Mouse (Mus musculus) testis, adult 2 months (tissue): ENCODE results near the gene Bnip1. TPM values are rescaled to one million over a fixed set of nuclear protein-coding genes. Genes with fewer than 3 reads are reported as not detected.

Experiments
- H3K27ac ChIP-seq: fragments of 200-500 bp; 2 replicates; pipeline ENCODE4 v1.5.1; 2012; ENCODE audit warnings: low read depth, low read length; ENCODE audit not compliant: control insufficient read depth, insufficient read depth
- H3K27me3 ChIP-seq: fragments of 200-500 bp; 2 replicates; pipeline ENCODE4 v1.6.1; 2012; ENCODE audit warnings: mild to moderate bottlenecking, low read length, moderate library complexity; ENCODE audit not compliant: control insufficient read depth, insufficient read depth
- H3K36me3 ChIP-seq: fragments of 200-500 bp; 2 replicates; pipeline ENCODE4 v1.6.1; 2012; ENCODE audit warnings: mild to moderate bottlenecking, low read length; ENCODE audit not compliant: control insufficient read depth, insufficient read depth
- H3K4me1 ChIP-seq: fragments of 200-500 bp; 2 replicates; pipeline ENCODE4 v1.6.1; 2012; ENCODE audit warnings: low read length; ENCODE audit not compliant: control insufficient read depth, insufficient read depth
- H3K4me3 ChIP-seq: fragments of 200-500 bp; 2 replicates; pipeline ENCODE4 v1.5.1; 2012; ENCODE audit warnings: low read depth, mild to moderate bottlenecking, low read length, moderate library complexity, mixed read lengths; ENCODE audit not compliant: control insufficient read depth
- CTCF ChIP-seq: fragments of 200-500 bp; IDR thresholded peaks from 2 replicates; pipeline ENCODE4 v1.5.1; 2012; ENCODE audit warnings: low read depth, mild to moderate bottlenecking, inconsistent platforms, low read length, moderate library complexity; ENCODE audit not compliant: control insufficient read depth, insufficient read depth, insufficient replicate concordance
- POLR2A ChIP-seq: fragments of 200-500 bp; IDR thresholded peaks from 2 replicates; pipeline ENCODE4 v1.6.1; 2012; ENCODE audit warnings: low read depth, mild to moderate bottlenecking, inconsistent platforms, low read length, moderate library complexity; ENCODE audit not compliant: control insufficient read depth
- polyA plus RNA-seq: library from polyadenylated mRNA; depleted of rRNA; stranded (reverse); fragments of >200 nt; gene quantifications from 2 replicates; pipeline ENCODE4 v1.2.3, GENCODE M21; 2012; rRNA removed

Gene Bnip1
- polyA plus RNA-seq, result 25.1 and 26.4 TPM in 2 replicates

GRCm38 (mm10) chr17:26780750-26781571 lies at the start of gene Bnip1:
Bnip1 (plus strand) TSS chr17:26781066.
- TF ChIP-seq CTCF, result no peak
- TF ChIP-seq POLR2A, result peak; percentile 50; the same call in 1 of the 2 replicates
- peak within 1 kb of the TSS; percentile 98 for H3K4me3 ChIP-seq
- peak within 1 kb of the TSS; percentile 86 for H3K27ac ChIP-seq
- H3K36me3 ChIP-seq, result peaks cover 2% of the 10 kb centered on the region
- H3K4me1 ChIP-seq, result peaks cover 5% of the 10 kb centered on the region
- no peaks in the 10 kb centered on the region for H3K27me3 ChIP-seq

GRCm38 (mm10) chr17:26742581-26742980 lies 38.3 kb upstream of the Bnip1 start:
- 0 out of 2 replicates have a peak, but pooled peaks cover 1% of the 10 kb centered on the region for H3K36me3 ChIP-seq
- no peak overlapping the region for H3K27ac ChIP-seq
- no peak overlapping the region for H3K4me3 ChIP-seq
- no peak for TF ChIP-seq POLR2A
- TF ChIP-seq CTCF, result no peak
- H3K27me3 ChIP-seq, result no peaks in the 10 kb centered on the region
- H3K4me1 ChIP-seq, result no peaks in the 10 kb centered on the region

GRCm38 (mm10) chr17:26743294-26743693 lies 37.6 kb upstream of the Bnip1 start:
- H3K27me3 ChIP-seq, result no peaks in the 10 kb centered on the region
- no peaks in the 10 kb centered on the region for H3K4me1 ChIP-seq
- no peak overlapping the region for H3K4me3 ChIP-seq
- H3K36me3 ChIP-seq, result 0 out of 2 replicates have a peak, but pooled peaks cover 1% of the 10 kb centered on the region
- H3K27ac ChIP-seq, result no peak overlapping the region
- TF ChIP-seq POLR2A, result no peak
- TF ChIP-seq CTCF, result no peak

- TF ChIP-seq POLR2A (no peak), CTCF (no peak)
- H3K4me1 ChIP-seq, result no peaks in the 10 kb centered on the region
- no peaks in the 10 kb centered on the region for H3K27me3 ChIP-seq
- no peaks in the 10 kb centered on the region for H3K36me3 ChIP-seq
- no peak overlapping the region for H3K4me3 ChIP-seq
- no peak overlapping the region for H3K27ac ChIP-seq
These were observed 30.9 kb upstream of the Bnip1 start for GRCm38 (mm10) chr17:26749975-26750374.

- TF ChIP-seq POLR2A (no peak), CTCF (no peak)
- Histone ChIP-seq H3K27me3 (no peaks in the 10 kb centered on the region), H3K4me3 (no peak overlapping the region), H3K27ac (no peak overlapping the region), H3K36me3 (no peaks in the 10 kb centered on the region), H3K4me1 (no peaks in the 10 kb centered on the region)
These were observed 28.6 kb upstream of the Bnip1 start for GRCm38 (mm10) chr17:26752297-26752696.

GRCm38 (mm10) chr17:26753476-26753875 lies 27.4 kb upstream of the Bnip1 start:
- no peaks in the 10 kb centered on the region for H3K4me1 ChIP-seq
- no peaks in the 10 kb centered on the region for H3K36me3 ChIP-seq
- no peak overlapping the region for H3K27ac ChIP-seq
- H3K27me3 ChIP-seq, result no peaks in the 10 kb centered on the region
- no peak overlapping the region for H3K4me3 ChIP-seq
- TF ChIP-seq POLR2A (no peak), CTCF (no peak)

GRCm38 (mm10) chr17:26767100-26767753 lies 13.6 kb upstream of the Bnip1 start:
- H3K36me3 ChIP-seq, result no peaks in the 10 kb centered on the region; the same call in none of the 2 replicates
- H3K4me1 ChIP-seq, result no peaks in the 10 kb centered on the region
- no peak overlapping the region for H3K27ac ChIP-seq
- TF ChIP-seq CTCF, result no peak
- no peak for TF ChIP-seq POLR2A
- H3K4me3 ChIP-seq, result no peak overlapping the region
- no peaks in the 10 kb centered on the region for H3K27me3 ChIP-seq
